8 mouse cellular contexts compared by ENCODE assay signal in genomic region chr12:76883824-76884223, GRCm38 (mm10).
DNase-seq lines count a peak whose midpoint lies in the region; ATAC-seq lines count a peak whose summit lies in the region.

No protein-coding gene starts in this region.

- no peak overlapping the region for H3K27ac ChIP-seq in liver, embryonic 11.5 days (ENCODE audit: low read depth, low read length)
- H3K27ac ChIP-seq in forebrain, embryonic 14.5 days (ENCODE audit: low read depth, low read length), result no peak overlapping the region

- WGBS in liver, embryonic 11.5 days, result 76% methylated on average over 9 of the region's 9 CpGs
- WGBS in forebrain, embryonic 14.5 days, result 80% methylated on average over 9 of the region's 9 CpGs

- no peaks in the 10 kb centered on the region for H3K27me3 ChIP-seq in liver, embryonic 11.5 days (replicated peaks; ENCODE audit: control insufficient read depth, insufficient read depth, low read length)
- H3K27me3 ChIP-seq in forebrain, embryonic 14.5 days (replicated peaks; ENCODE audit: control insufficient read depth, insufficient read depth, low read length), result no peaks in the 10 kb centered on the region

- peak; percentile 33 for DNase-seq in liver
- no peak for DNase-seq in liver, embryonic 11.5 days (ENCODE audit: low spot score)
- DNase-seq in heart, adult 9 months (ENCODE audit: low spot score in 2 of 2), result peak; percentile 89 to 90
- peak; percentile 96 for DNase-seq in kidney, postnatal 14 days
- peak; percentile 56 for DNase-seq in ovary, postnatal 14 days (ENCODE audit: low spot score)
- no peak for DNase-seq in left cerebral cortex, postnatal 4 days
- no peak for DNase-seq in forebrain, embryonic 14.5 days (ENCODE audit: low spot score)

- no peak overlapping the region for H3K9ac ChIP-seq in liver, embryonic 11.5 days (ENCODE audit: low read depth, low read length)
- H3K9ac ChIP-seq in forebrain, embryonic 14.5 days (ENCODE audit: low read length), result no peak overlapping the region

- no peaks in the 10 kb centered on the region for H3K36me3 ChIP-seq in liver, embryonic 11.5 days (ENCODE audit: control insufficient read depth, insufficient read depth, low read length)
- no peaks in the 10 kb centered on the region for H3K36me3 ChIP-seq in forebrain, embryonic 14.5 days (ENCODE audit: control insufficient read depth, insufficient read depth, low read length)

- no peaks in the 10 kb centered on the region for H3K9me3 ChIP-seq in liver, embryonic 11.5 days (ENCODE audit: control insufficient read depth, low read length)
- H3K9me3 ChIP-seq in forebrain, embryonic 14.5 days (replicated peaks; ENCODE audit: control insufficient read depth, low read length), result no peaks in the 10 kb centered on the region

- H3K4me3 ChIP-seq in liver, embryonic 11.5 days (ENCODE audit: low read depth, low read length), result no peak overlapping the region
- no peak overlapping the region for H3K4me3 ChIP-seq in forebrain, embryonic 14.5 days (ENCODE audit: low read depth, low read length)

- H3K4me1 ChIP-seq in liver, embryonic 11.5 days (replicated peaks; ENCODE audit: control insufficient read depth, insufficient read depth, low read length), result no peaks in the 10 kb centered on the region
- no peaks in the 10 kb centered on the region for H3K4me1 ChIP-seq in forebrain, embryonic 14.5 days (ENCODE audit: control insufficient read depth, insufficient read depth, low read length)

- H3K4me2 ChIP-seq in liver, embryonic 11.5 days, result no peak overlapping the region
- no peak overlapping the region for H3K4me2 ChIP-seq in forebrain, embryonic 14.5 days (ENCODE audit: low read length)

- no peak for ATAC-seq in liver, embryonic 11.5 days (replicated peaks; ENCODE audit: low FRiP score)
- ATAC-seq in megakaryocyte progenitor cell, adult 5-6 weeks (replicated peaks; ENCODE audit: poor library complexity), result no peak
- ATAC-seq in forebrain, embryonic 14.5 days, result no peak

- intact Hi-C loops in left cerebral cortex, postnatal 4 days (cut with DNase I), result no loop called here

Comparison
In these comparisons a context has a peak if more than half of its experiments do, and no peak if none do; other contexts are left out.
1. DNase-seq: peak in liver (single experiment), heart, adult 9 months (2 of 2), kidney, postnatal 14 days (single experiment) and ovary, postnatal 14 days (single experiment); none in liver, embryonic 11.5 days (single experiment), left cerebral cortex, postnatal 4 days (single experiment) and forebrain, embryonic 14.5 days (single experiment).